In the genomic region with DNA sequence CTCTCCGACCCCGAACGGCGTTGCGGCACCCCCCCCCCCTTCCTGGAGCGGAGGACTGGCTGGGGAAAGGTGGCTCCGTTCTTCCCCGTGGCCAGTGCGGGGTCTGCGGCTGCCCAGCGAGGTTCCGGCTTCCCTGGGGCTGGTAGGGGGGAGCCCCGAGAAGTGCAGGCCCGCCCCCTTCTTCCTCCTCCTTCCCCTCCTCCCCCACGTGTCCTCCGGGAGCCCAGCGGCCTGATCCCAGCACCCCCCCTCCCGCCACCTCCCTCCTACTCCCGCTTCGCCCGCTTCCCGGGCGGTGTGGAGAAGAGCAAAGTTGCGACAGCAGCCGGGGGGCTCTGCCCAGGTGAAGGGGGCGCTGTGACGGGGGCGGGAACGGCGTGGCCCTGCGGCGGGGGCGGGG, we compare ENCODE assay signal across 8 mouse cellular contexts. TPM values are rescaled to one million over a fixed set of nuclear protein-coding genes. Genes with fewer than 3 reads are reported as not detected.
DNase-seq lines count a peak whose midpoint lies in the region; ATAC-seq and TF ChIP-seq lines count a peak whose summit lies in the region.

Bcorl1 (plus strand) TSS at position 218 of the 400 bp plus-strand sequence.

- H3K9me3 ChIP-seq in E14TG2a.4 (ENCODE audit: low read length) = no peaks in the 10 kb centered on the region

- no peak for TF ChIP-seq POLR2A in lung, adult 2 months (IDR thresholded peaks at IDR 0.05; ENCODE audit: borderline replicate concordance, extremely low read depth, low read depth, low read length)
- TF ChIP-seq POLR2A in olfactory bulb, adult 2 months (IDR thresholded peaks at IDR 0.05; ENCODE audit: insufficient read depth, low read depth, low read length) = no peak

- H3K4me3 ChIP-seq in E14TG2a.4 (replicated peaks; ENCODE audit: low read length) = peak within 1 kb of the TSS; percentile 79
- H3K4me3 ChIP-seq in lung, adult 2 months (replicated peaks; ENCODE audit: extremely low read depth, low read depth, low read length) = peak within 1 kb of the TSS; percentile 74
- H3K4me3 ChIP-seq in olfactory bulb, adult 2 months (ENCODE audit: insufficient read depth, low read depth, low read length) = peak within 1 kb of the TSS; percentile 63

- no peak for ATAC-seq in erythroid progenitor cell, adult 5-6 weeks (replicated peaks; ENCODE audit: low FRiP score, poor library complexity, severe bottlenecking)

- DNase-seq in adrenal gland, adult 8-10 months = peak; percentile 47
- DNase-seq in heart, postnatal 10 days = peak; percentile 36 to 46
- DNase-seq in kidney, postnatal 4 days = peak; percentile 64 to 76
- DNase-seq in lung, adult 2 months = peak; percentile 40
- no peak for DNase-seq in c-Kit-positive CD71-positive TER-119-positive erythroid progenitor cells, embryonic 14.5 days (ENCODE audit: low spot score)

- intact Hi-C loops in heart, postnatal 10 days (cut with DNase I) = loop anchor here (2.0 kb wide), 1 partner anchor 54 kb away; no protein-coding TSS in a partner anchor

- H3K27me3 ChIP-seq in E14TG2a.4 (ENCODE audit: insufficient read depth, low read length) = peaks cover 52% of the 10 kb centered on the region

- H3K4me1 ChIP-seq in E14TG2a.4 (replicated peaks; ENCODE audit: low read depth, low read length) = peaks cover 25% of the 10 kb centered on the region
- H3K4me1 ChIP-seq in lung, adult 2 months (ENCODE audit: control insufficient read depth, insufficient read depth, low read length) = no peaks in the 10 kb centered on the region; the same call in 1 of the 2 replicates
- peaks cover 13% of the 10 kb centered on the region; the same call in 1 of the 2 replicates for H3K4me1 ChIP-seq in olfactory bulb, adult 2 months (ENCODE audit: control insufficient read depth, insufficient read depth, low read length)

- no peaks in the 10 kb centered on the region for H3K36me3 ChIP-seq in E14TG2a.4 (ENCODE audit: insufficient read depth, low read length)

- TF ChIP-seq CTCF in E14TG2a.4 (conservative IDR thresholded peaks at IDR 0.05; ENCODE audit: low read length) = no peak
- TF ChIP-seq CTCF in lung, adult 2 months (IDR thresholded peaks at IDR 0.05; ENCODE audit: insufficient read depth, low read length) = no peak
- no peak for TF ChIP-seq CTCF in olfactory bulb, adult 2 months (IDR thresholded peaks at IDR 0.05; ENCODE audit: insufficient read depth, low read depth, low read length)

- H3K27ac ChIP-seq in olfactory bulb, adult 2 months (ENCODE audit: insufficient read depth, low read depth, low read length) = no peak within 1 kb of the TSS

- whole genome bisulfite sequencing in lung, adult 2 months = 31% methylated on average over 20 of the region's 33 CpGs
- WGBS in olfactory bulb, adult 2 months = 22% methylated on average over 30 of the region's 33 CpGs

RNA-seq across cellular contexts. Expression of gene Bcorl1, which starts in this region (rescaled TPM):
- total RNA-seq in adrenal gland, adult 8-10 months (2022) = 10 to 100 TPM; 10.7 to 13.1 (median 11.5) TPM
- total RNA-seq in erythroid progenitor cell, adult 5-6 weeks (2015; ENCODE audit: low replicate concordance) = 32.1 and 40.2 TPM in 2 replicates
- 86.3 and 87.1 TPM in 2 replicates for total RNA-seq in erythroid progenitor cell, adult 5-6 weeks (2017; ENCODE audit: low replicate concordance)
- total RNA-seq in heart, postnatal 10 days (2021) = 10 to 100 TPM in 1 of 2 experiments, 1 to 10 TPM in 1; 9.6 to 13.6 TPM
- polyA plus RNA-seq in lung, adult 2 months (2012; rRNA removed) = 4.5 and 5.7 TPM in 2 replicates
- not detected in 2 replicates for polyA plus RNA-seq in olfactory bulb, adult 2 months (2012; ENCODE audit: insufficient read depth, insufficient read length, low replicate concordance, missing spikeins)
